Mouse (Mus musculus) heart, adult 10 weeks (tissue): ENCODE data around the gene Nkx2-5. TPM values are rescaled to one million over a fixed set of nuclear protein-coding genes. Genes with fewer than 3 reads are reported as not detected.

Experiments
- polyA plus RNA-seq: library from polyadenylated mRNA; stranded (reverse); fragments of 350-450 nt; fragmentation: Illumina TruSeq; extraction: RNeasy Lipid Tissue Mini Kit (QIAGEN cat#74804); gene quantifications from one replicate; pipeline ENCODE4 v1.2.3, GENCODE M21; 2014; ENCODE audit warnings: low read depth, low replicate concordance

Nkx2-5 gene
- 52.8 TPM for polyA plus RNA-seq

GRCm38 (mm10) chr17:26844909-26845148 is at the start of gene Nkx2-5:
Nkx2-5 (minus strand) TSS chr17:26845009.

Other genes starting within 250 kb of the Nkx2-5 start
- 69.7 TPM for gene Atp6v0e, start 181.8 kb downstream of the Nkx2-5 start, polyA plus RNA-seq
- gene Crebrf, start 129.4 kb downstream of the Nkx2-5 start, polyA plus RNA-seq = 18.1 TPM
- gene Bnip1, start 63.9 kb downstream of the Nkx2-5 start, polyA plus RNA-seq = 38.1 TPM
- gene Kifc5b, start 72.1 kb upstream of the Nkx2-5 start, polyA plus RNA-seq = 1.3 TPM
- gene Phf1, start 88.0 kb upstream of the Nkx2-5 start, polyA plus RNA-seq = 36.0 TPM
- gene Cuta, start 94.6 kb upstream of the Nkx2-5 start, polyA plus RNA-seq = 104 TPM
- 5.7 TPM for gene Syngap1, start 96.2 kb upstream of the Nkx2-5 start, polyA plus RNA-seq
- not detected for gene Zbtb9, start 128.2 kb upstream of the Nkx2-5 start, polyA plus RNA-seq
- 15.3 TPM for gene Bak1, start 184.0 kb upstream of the Nkx2-5 start, polyA plus RNA-seq
- 3.2 TPM for gene Itpr3, start 212.3 kb upstream of the Nkx2-5 start, polyA plus RNA-seq